Mouse (Mus musculus): ENCODE measurements at regions not wholly inside any gene's neighbourhood (a gene's known extent, or its start where the extent isn't known, plus 50 kb on each side); places are given as distances from the start of the nearest gene placed in this dataset.
A peak's percentile ranks its signal among the peaks of the same experiment; 100 is the strongest.
"Not testable (repeated sequence)": the region's sequence is repeated elsewhere in the genome, so short reads cannot be mapped to it uniquely, and the experiment has no call there.

- no peaks in the 10 kb centered on the region for H3K4me1 ChIP-seq (ENCODE audit: control insufficient read depth in 1 of 2, insufficient read depth in 2 of 2, low read length in 2 of 2)
- TF ChIP-seq ZNF384 (IDR thresholded peaks at IDR 0.05; ENCODE audit: low read depth, low read length) (no peak), CHD2 (IDR thresholded peaks at IDR 0.05; ENCODE audit: low read length) (no peak), TAL1 (IDR thresholded peaks at IDR 0.05; ENCODE audit: low read length) (no peak), SIN3A (IDR thresholded peaks at IDR 0.05; ENCODE audit: low read length) (no peak), UBTF (IDR thresholded peaks at IDR 0.05; ENCODE audit: borderline replicate concordance, insufficient read depth, low read depth, low read length) (no peak), MXI1 (IDR thresholded peaks at IDR 0.05; ENCODE audit: low read depth, low read length) (no peak), MAZ (IDR thresholded peaks at IDR 0.05; ENCODE audit: low read depth, low read length) (no peak), EP300 (IDR thresholded peaks at IDR 0.05; ENCODE audit: low read depth in 1 of 2, low read length in 2 of 2) (no peak), JUND (IDR thresholded peaks at IDR 0.05; ENCODE audit: low read depth, low read length) (no peak), POLR2A (IDR thresholded peaks at IDR 0.05; ENCODE audit: control insufficient read depth in 1 of 2, insufficient read depth in 1 of 2, low read depth in 1 of 2, low read length in 2 of 2, poor library complexity in 1 of 2) (no peak), TCF12 (IDR thresholded peaks at IDR 0.05; ENCODE audit: low read depth, low read length) (no peak), MYB (IDR thresholded peaks at IDR 0.05; ENCODE audit: low read depth, low read length) (no peak), USF1 (IDR thresholded peaks at IDR 0.05; ENCODE audit: low read depth, low read length) (no peak), KAT2A (conservative IDR thresholded peaks at IDR 0.05; ENCODE audit: low read depth, low read length) (no peak), SMC3 (IDR thresholded peaks at IDR 0.05; ENCODE audit: low read depth, low read length) (no peak)
- H3K4me3 ChIP-seq (ENCODE audit: control insufficient read depth in 1 of 2, insufficient read depth in 1 of 2, low read depth in 2 of 2, low read length in 2 of 2) = no peak overlapping the region
- H3K79me2 ChIP-seq (ENCODE audit: control insufficient read depth, insufficient read depth, low read length, poor library complexity) = no peaks in the 10 kb centered on the region
- DNase-seq (ENCODE audit: low read depth, low spot score) = no peak
- H3K9me3 ChIP-seq (replicated peaks; ENCODE audit: insufficient read depth, low read length) = no peaks in the 10 kb centered on the region
- no peak overlapping the region for H3K9ac ChIP-seq (ENCODE audit: control insufficient read depth, low read depth, low read length, poor library complexity, severe bottlenecking)
- H3K27ac ChIP-seq (ENCODE audit: control insufficient read depth, low read depth, low read length) = no peak overlapping the region
- H3K27me3 ChIP-seq (ENCODE audit: control insufficient read depth in 1 of 2, insufficient read depth in 2 of 2, low read length in 2 of 2) = no peaks in the 10 kb centered on the region
- no peaks in the 10 kb centered on the region for H3K36me3 ChIP-seq (ENCODE audit: control insufficient read depth in 1 of 2, insufficient read depth in 2 of 2, low read length in 2 of 2)
Measured at GRCm38 (mm10) chr16:12644621-12645020, 464.9 kb upstream of the Ercc4 start.

GRCm38 (mm10) chr16:12652180-12652579 lies 457.3 kb upstream of the Ercc4 start:
- no peak for DNase-seq (ENCODE audit: low read depth, low spot score)
- no peak overlapping the region for H3K27ac ChIP-seq (ENCODE audit: control insufficient read depth, low read depth, low read length)
- TF ChIP-seq SMC3 (IDR thresholded peaks at IDR 0.05; ENCODE audit: low read depth, low read length) = 0 out of 2 replicates have a peak, but pooled peaks have one; percentile 5
- TF ChIP-seq POLR2AphosphoS2 (IDR thresholded peaks at IDR 0.05; ENCODE audit: low read length) = no peak
- no peaks in the 10 kb centered on the region for H3K9me3 ChIP-seq (replicated peaks; ENCODE audit: insufficient read depth, low read length)
- no peaks in the 10 kb centered on the region for H3K79me2 ChIP-seq (ENCODE audit: control insufficient read depth, insufficient read depth, low read length, poor library complexity)
- H3K36me3 ChIP-seq (ENCODE audit: control insufficient read depth in 1 of 2, insufficient read depth in 2 of 2, low read length in 2 of 2) = no peaks in the 10 kb centered on the region
- H3K4me1 ChIP-seq (ENCODE audit: control insufficient read depth in 1 of 2, insufficient read depth in 2 of 2, low read length in 2 of 2) = no peaks in the 10 kb centered on the region
- no peak overlapping the region for H3K9ac ChIP-seq (ENCODE audit: control insufficient read depth, low read depth, low read length, poor library complexity, severe bottlenecking)
- no peaks in the 10 kb centered on the region for H3K27me3 ChIP-seq (ENCODE audit: control insufficient read depth in 1 of 2, insufficient read depth in 2 of 2, low read length in 2 of 2)
- H3K4me3 ChIP-seq (ENCODE audit: control insufficient read depth in 1 of 2, insufficient read depth in 1 of 2, low read depth in 2 of 2, low read length in 2 of 2) = no peak overlapping the region

GRCm38 (mm10) chr16:12673656-12674055 lies 435.8 kb upstream of the Ercc4 start:
- not testable (repeated sequence) for H3K27ac ChIP-seq (ENCODE audit: control insufficient read depth, low read depth, low read length)

More at GRCm38 (mm10) chr16:12673656-12674055, 435.8 kb upstream of the Ercc4 start:
- H3K4me3 ChIP-seq (ENCODE audit: control insufficient read depth in 1 of 2, insufficient read depth in 1 of 2, low read depth in 2 of 2, low read length in 2 of 2); H3K79me2 ChIP-seq (ENCODE audit: control insufficient read depth, insufficient read depth, low read length, poor library complexity); H3K4me1 ChIP-seq (ENCODE audit: control insufficient read depth in 1 of 2, insufficient read depth in 2 of 2, low read length in 2 of 2); H3K9ac ChIP-seq (ENCODE audit: control insufficient read depth, low read depth, low read length, poor library complexity, severe bottlenecking); DNase-seq (ENCODE audit: low read depth, low spot score); H3K27me3 ChIP-seq (ENCODE audit: control insufficient read depth in 1 of 2, insufficient read depth in 2 of 2, low read length in 2 of 2); H3K36me3 ChIP-seq (ENCODE audit: control insufficient read depth in 1 of 2, insufficient read depth in 2 of 2, low read length in 2 of 2); H3K9me3 ChIP-seq (replicated peaks; ENCODE audit: insufficient read depth, low read length): not testable (repeated sequence)
